Mouse (Mus musculus): Measurements from ENCODE around the gene Vmn2r114. TPM values are rescaled to one million over a fixed set of nuclear protein-coding genes. Genes with fewer than 3 reads are reported as not detected.

The Vmn2r114 gene
- polyA plus RNA-seq (2014; fragmentation: Illumina TruSeq; extraction: RNeasy Lipid Tissue Mini Kit (QIAGEN cat#74804); ENCODE audit: low read depth, low replicate concordance) = not detected

DNA sequence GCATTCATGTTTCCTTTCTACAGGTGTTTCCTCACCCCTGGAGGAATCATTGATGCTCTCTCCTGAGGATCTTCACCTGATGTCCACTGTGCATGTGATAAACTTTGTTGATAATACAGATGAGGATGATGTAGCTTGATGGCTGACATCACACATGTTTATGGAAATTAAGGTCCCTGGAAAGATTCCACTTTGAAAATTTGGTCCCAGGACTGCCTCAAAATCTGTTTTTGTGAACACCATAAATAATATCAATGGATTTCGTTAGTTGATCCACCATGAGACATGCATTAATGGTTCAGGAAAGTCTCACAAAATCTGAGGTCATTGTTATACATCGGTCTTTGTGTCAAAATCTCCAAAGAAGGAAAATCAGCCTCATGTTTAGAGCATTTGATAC, at the start of gene Vmn2r114:
Gene Vmn2r114 (minus strand): TSS at position 101 of the 400 bp plus-strand sequence.

DNA sequence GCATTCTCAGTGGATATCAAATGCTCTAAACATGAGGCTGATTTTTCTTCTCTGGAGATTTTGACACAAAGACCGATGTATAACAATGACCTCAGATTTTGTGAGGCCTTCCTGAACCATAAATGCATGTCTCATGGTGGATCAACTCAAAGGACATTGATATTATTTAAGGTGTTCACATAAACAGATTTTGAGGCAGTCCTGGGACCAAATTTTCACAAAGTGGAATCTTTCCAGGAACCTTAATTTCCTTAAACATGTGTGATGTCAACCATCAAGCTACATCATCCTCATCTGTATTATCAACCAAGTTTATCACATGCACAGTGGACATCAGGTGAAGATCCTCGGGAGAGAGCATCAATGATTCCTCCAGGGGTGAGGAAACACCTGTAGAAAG, 31.1 kb upstream of the Vmn2r114 start, which contains the start of gene Vmn2r115:
Gene Vmn2r115 (plus strand): TSS at position 301 of the 400 bp plus-strand sequence.

Other genes starting within 250 kb of the Vmn2r114 start
- gene Zfp40, start 119.3 kb downstream of the Vmn2r114 start, polyA plus RNA-seq (2014; fragmentation: Illumina TruSeq; extraction: RNeasy Lipid Tissue Mini Kit (QIAGEN cat#74804); ENCODE audit: low read depth, low replicate concordance) = 10.4 TPM
- not detected for gene Vmn2r115, start 31.2 kb upstream of the Vmn2r114 start, polyA plus RNA-seq (2014; fragmentation: Illumina TruSeq; extraction: RNeasy Lipid Tissue Mini Kit (QIAGEN cat#74804); ENCODE audit: low read depth, low replicate concordance)
- gene Vmn2r116, start 72.1 kb upstream of the Vmn2r114 start, polyA plus RNA-seq (2014; fragmentation: Illumina TruSeq; extraction: RNeasy Lipid Tissue Mini Kit (QIAGEN cat#74804); ENCODE audit: low read depth, low replicate concordance) = not detected
- gene Vmn2r117, start 167.2 kb upstream of the Vmn2r114 start, polyA plus RNA-seq (2014; fragmentation: Illumina TruSeq; extraction: RNeasy Lipid Tissue Mini Kit (QIAGEN cat#74804); ENCODE audit: low read depth, low replicate concordance) = not detected